Mouse (Mus musculus) embryonic facial prominence, embryonic 14.5 days (tissue): Measurements from ENCODE around the gene Ifitm3. TPM values are rescaled to one million over a fixed set of nuclear protein-coding genes. Genes with fewer than 3 reads are reported as not detected.

Source experiments
- ATAC-seq: fragments of 200-750 bp; cut with Nextera tagmentation; 2 replicates; pipeline ENCODE4 v1.8.0; 2017; ENCODE audit warnings: low read depth, moderate number of reproducible peaks, moderate TSS enrichment
- DNase-seq: peaks from one replicate; pipeline ENCODE4 v3.0.0-alpha.2; 2015; ENCODE audit warnings: low spot score
- H3K27ac ChIP-seq: fragments of 300-500 bp; sonication (generic); replicated peaks from 2 replicates; pipeline ENCODE4 v1.5.1; 2014; ENCODE audit warnings: low read depth, mild to moderate bottlenecking, low read length, moderate library complexity
- H3K27me3 ChIP-seq: fragments of 300-500 bp; sonication (generic); replicated peaks from 2 replicates; pipeline ENCODE4 v1.6.1; 2014; ENCODE audit warnings: low read length; ENCODE audit not compliant: control insufficient read depth, insufficient read depth
- H3K36me3 ChIP-seq: fragments of 300-500 bp; sonication (generic); 2 replicates; pipeline ENCODE4 v1.6.1; 2014; ENCODE audit warnings: low read length, mixed read lengths; ENCODE audit not compliant: control insufficient read depth, insufficient read depth
- H3K4me1 ChIP-seq: fragments of 300-500 bp; sonication (generic); 2 replicates; pipeline ENCODE4 v1.6.1; 2014; ENCODE audit warnings: antibody characterized with exemption, low read length; ENCODE audit not compliant: control insufficient read depth, insufficient read depth
- H3K4me2 ChIP-seq: fragments of 300-500 bp; sonication (generic); 2 replicates; pipeline ENCODE4 v1.6.1; 2014; ENCODE audit warnings: low read depth, mild to moderate bottlenecking, low read length, moderate library complexity, mixed read lengths
- H3K4me3 ChIP-seq: fragments of 300-500 bp; sonication (generic); 2 replicates; pipeline ENCODE4 v1.5.1; 2014; ENCODE audit warnings: low read depth, mild to moderate bottlenecking, low read length
- H3K9ac ChIP-seq: fragments of 300-500 bp; sonication (generic); 2 replicates; pipeline ENCODE4 v1.6.1; 2014; ENCODE audit warnings: low read depth, mild to moderate bottlenecking, low read length, moderate library complexity, mixed read lengths
- H3K9me3 ChIP-seq: fragments of 300-500 bp; sonication (generic); 2 replicates; pipeline ENCODE4 v1.6.1; 2016; ENCODE audit warnings: low read length; ENCODE audit not compliant: control insufficient read depth
- WGBS: fragments of 180-500 bp; shearing (Covaris S2); extraction: QIAGEN DNeasy Blood & Tissue Kit; methylation state at CpG from one replicate; pipeline ENCODE4 v1.1.7; 2014; 5-methylcytosine and 5-hydroxymethylcytosine counted together
- polyA plus RNA-seq: library from polyadenylated mRNA; unstranded; fragments of >200 nt; fragmentation: Nextera tagmentation; extraction: Ambion mirVana; gene quantifications from 2 replicates; pipeline ENCODE4 v1.2.1, GENCODE M21; 2014

Gene Ifitm3
- polyA plus RNA-seq, 1 experiment from 2014 or later = 178 TPM

- no peaks in the 10 kb centered on the region for H3K27me3 ChIP-seq
- H3K36me3 ChIP-seq = no peaks in the 10 kb centered on the region
- DNase-seq = no peak
- no peak overlapping the region for H3K4me3 ChIP-seq
- peaks cover 11% of the 10 kb centered on the region for H3K4me1 ChIP-seq
- 73% methylated on average over 17 of the region's 17 CpGs for WGBS
- no peak for ATAC-seq
- no peak overlapping the region for H3K27ac ChIP-seq
- no peak overlapping the region for H3K9ac ChIP-seq
- H3K9me3 ChIP-seq = 0 out of 2 replicates have a peak, but pooled peaks cover 3% of the 10 kb centered on the region
- H3K4me2 ChIP-seq = no peak overlapping the region
Measured at GRCm38 (mm10) chr7:141051060-141051685, 40.6 kb upstream of the Ifitm3 start.

- Histone ChIP-seq H3K9me3 (0 out of 2 replicates have a peak, but pooled peaks cover 3% of the 10 kb centered on the region), H3K4me1 (peaks cover 11% of the 10 kb centered on the region), H3K27me3 (no peaks in the 10 kb centered on the region), H3K4me2 (no peak overlapping the region), H3K4me3 (no peak overlapping the region), H3K27ac (no peak overlapping the region), H3K9ac (no peak overlapping the region), H3K36me3 (no peaks in the 10 kb centered on the region)
- DNase-seq (no peak), ATAC-seq (no peak)
- 80% methylated on average over 2 of the region's 2 CpGs for WGBS
Measured at GRCm38 (mm10) chr7:141049326-141049725, 38.8 kb upstream of the Ifitm3 start.

- DNase-seq (peak; percentile 95), ATAC-seq (peak; percentile 94)
- 0 out of 2 replicates have a peak, but pooled peaks cover 3% of the 10 kb centered on the region for H3K9me3 ChIP-seq
- no peaks in the 10 kb centered on the region for H3K36me3 ChIP-seq
- no peaks in the 10 kb centered on the region for H3K27me3 ChIP-seq
- peak overlapping the region; percentile 84 for H3K27ac ChIP-seq
- H3K4me2 ChIP-seq = peak overlapping the region; percentile 61
- WGBS = 9% methylated on average over 21 of the region's 21 CpGs
- H3K9ac ChIP-seq = peak overlapping the region; percentile 41
- H3K4me1 ChIP-seq = peaks cover 11% of the 10 kb centered on the region
- peak overlapping the region; percentile 20 for H3K4me3 ChIP-seq
Measured at GRCm38 (mm10) chr7:141048226-141049218, 38.0 kb upstream of the Ifitm3 start.

- Histone ChIP-seq H3K36me3 (no peaks in the 10 kb centered on the region), H3K4me1 (peaks cover 11% of the 10 kb centered on the region), H3K4me2 (peak overlapping the region; percentile 61), H3K27ac (peak overlapping the region; percentile 84), H3K4me3 (peak overlapping the region; percentile 20), H3K27me3 (no peaks in the 10 kb centered on the region), H3K9ac (peak overlapping the region; percentile 41), H3K9me3 (0 out of 2 replicates have a peak, but pooled peaks cover 3% of the 10 kb centered on the region)
- WGBS = 7% methylated on average over 14 of the region's 19 CpGs
- peak; percentile 93 for DNase-seq
- ATAC-seq = peak; percentile 86
Measured at GRCm38 (mm10) chr7:141047581-141048225, 37.1 kb upstream of the Ifitm3 start.

GRCm38 (mm10) chr7:141046931-141047580 lies 36.5 kb upstream of the Ifitm3 start:
- Histone ChIP-seq H3K4me3 (peak overlapping the region; percentile 6; the same call in 1 of the 2 replicates), H3K36me3 (no peaks in the 10 kb centered on the region), H3K27ac (peak overlapping the region; percentile 84), H3K4me2 (peak overlapping the region; percentile 61), H3K4me1 (peaks cover 11% of the 10 kb centered on the region), H3K27me3 (no peaks in the 10 kb centered on the region), H3K9ac (0 out of 2 replicates have a peak overlapping the region, but pooled peaks have one; percentile 38), H3K9me3 (0 out of 2 replicates have a peak, but pooled peaks cover 3% of the 10 kb centered on the region)
- DNase-seq (peak; percentile 41), ATAC-seq (no peak)
- 53% methylated on average over 6 of the region's 6 CpGs for WGBS

GRCm38 (mm10) chr7:141042539-141042938 lies 32.0 kb upstream of the Ifitm3 start:
- Histone ChIP-seq H3K4me1 (peaks cover 16% of the 10 kb centered on the region), H3K4me3 (no peak overlapping the region), H3K4me2 (no peak overlapping the region), H3K27me3 (no peaks in the 10 kb centered on the region), H3K9me3 (no peaks in the 10 kb centered on the region), H3K9ac (no peak overlapping the region), H3K27ac (peak overlapping the region; percentile 68), H3K36me3 (no peaks in the 10 kb centered on the region)
- DNase-seq = peak; percentile 48
- WGBS = 26% methylated on average over 4 of the region's 4 CpGs
- ATAC-seq = peak; percentile 51; the same call in 1 of the 2 replicates

GRCm38 (mm10) chr7:141041661-141042060 lies 31.1 kb upstream of the Ifitm3 start:
- 9% methylated on average over 5 of the region's 5 CpGs for WGBS
- DNase-seq = peak; percentile 94
- Histone ChIP-seq H3K4me3 (no peak overlapping the region), H3K27ac (peak overlapping the region; percentile 94), H3K36me3 (no peaks in the 10 kb centered on the region), H3K27me3 (no peaks in the 10 kb centered on the region), H3K9ac (0 out of 2 replicates have a peak overlapping the region, but pooled peaks have one; percentile 27), H3K4me1 (peaks cover 8% of the 10 kb centered on the region), H3K4me2 (peak overlapping the region; percentile 33), H3K9me3 (no peaks in the 10 kb centered on the region)
- peak; percentile 79 for ATAC-seq
